ENCODE assay signal across 12 mouse cellular contexts in genomic region chr4:62993190-62993589, GRCm38 (mm10). TPM values are rescaled to one million over a fixed set of nuclear protein-coding genes. Genes with fewer than 3 reads are reported as not detected.
"Had no signal": no experiment of that assay in that cellular context is flagged by ENCODE, and none has a peak within 500 bp of the region (broad histone marks: within the 10 kb centered on the region; RNA-seq: fewer than 3 reads in every experiment).

No protein-coding gene starts in this region.

- H3K36me3 ChIP-seq: midbrain, embryonic 15.5 days had no signal

- H3K9me3 ChIP-seq: hindbrain, embryonic 13.5 days; midbrain, embryonic 15.5 days had no signal

- DNase-seq: kidney, adult 8-10 months; kidney, postnatal 25 days; layer of hippocampus, postnatal 36 days; thymus, postnatal 36 days had no signal

- ATAC-seq: midbrain, embryonic 15.5 days had no signal

- H3K4me2 ChIP-seq: hindbrain, embryonic 13.5 days; limb, embryonic 12.5 days; midbrain, embryonic 11.5 days; midbrain, embryonic 15.5 days; neural tube, embryonic 12.5 days had no signal

- H3K4me1 ChIP-seq: megakaryocyte, embryonic 14.5 days had no signal

- H3K27ac ChIP-seq: hindbrain, embryonic 13.5 days; limb, embryonic 12.5 days; macrophage; midbrain, embryonic 15.5 days; neural tube, embryonic 12.5 days had no signal

- H3K9ac ChIP-seq: hindbrain, embryonic 13.5 days; limb, embryonic 12.5 days; midbrain, embryonic 15.5 days; neural tube, embryonic 12.5 days had no signal

- H3K27me3 ChIP-seq: hindbrain, embryonic 13.5 days; limb, embryonic 12.5 days; midbrain, embryonic 15.5 days; neural tube, embryonic 12.5 days had no signal

- H3K4me3 ChIP-seq: hindbrain, embryonic 13.5 days; limb, embryonic 12.5 days; megakaryocyte, embryonic 14.5 days; midbrain, embryonic 15.5 days; neural tube, embryonic 12.5 days had no signal

RNA-seq across cellular contexts. Expression of gene Zfp618, which starts 27.8 kb away (rescaled TPM):
- total RNA-seq: neutrophil, adult 5-6 weeks had no signal
- polyA plus RNA-seq: macrophage had no signal
